Mouse (Mus musculus): ENCODE data around the gene Tmem222.

DNA sequence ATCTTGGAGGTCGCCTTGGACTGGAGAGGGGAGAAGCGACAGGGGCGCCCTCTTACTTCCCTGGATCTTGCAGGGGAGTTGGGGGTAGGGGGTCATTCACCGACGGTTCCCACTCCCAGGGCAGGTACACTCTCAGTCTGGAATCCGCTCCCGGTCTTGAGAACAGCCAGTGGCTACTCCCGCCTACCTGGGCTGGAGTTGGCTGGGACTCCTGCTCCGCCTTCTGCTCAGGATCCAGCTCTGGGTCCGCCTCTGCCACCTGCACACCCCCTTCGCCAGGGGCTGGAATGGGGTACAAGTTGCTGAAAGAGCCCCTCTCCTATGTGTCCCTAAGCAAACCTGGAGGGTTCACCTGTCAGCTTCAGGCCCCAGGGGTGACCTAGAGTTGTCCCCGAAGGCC lies 20.4 kb downstream of the Tmem222 start:
- no peak for TF ChIP-seq POLR2A (IDR thresholded peaks at IDR 0.05; ENCODE audit: borderline replicate concordance, extremely low read depth, low read depth, low read length)
- no peak for TF ChIP-seq CTCF (IDR thresholded peaks at IDR 0.05; ENCODE audit: insufficient read depth, low read length)

All from lung, adult 2 months (tissue).